Mouse (Mus musculus) lung, embryonic 15.5 days (tissue): ENCODE results near the gene Tbc1d1. TPM values are rescaled to one million over a fixed set of nuclear protein-coding genes. Genes with fewer than 3 reads are reported as not detected.

Source experiments
- ATAC-seq: fragments of 200-750 bp; cut with Nextera tagmentation; 2 replicates; pipeline ENCODE4 v1.8.0; 2017; ENCODE audit warnings: moderate number of reproducible peaks, borderline replicate concordance; ENCODE audit not compliant: low FRiP score, low TSS enrichment; ENCODE audit errors: extremely low read depth
- H3K27ac ChIP-seq: fragments of 300-500 bp; sonication (generic); 2 replicates; pipeline ENCODE4 v1.5.1; 2015; ENCODE audit warnings: moderate library complexity, mild to moderate bottlenecking, inconsistent platforms
- H3K27me3 ChIP-seq: fragments of 300-500 bp; sonication (generic); 2 replicates; pipeline ENCODE4 v1.6.1; 2015; ENCODE audit warnings: inconsistent platforms
- H3K36me3 ChIP-seq: fragments of 300-500 bp; sonication (generic); 2 replicates; pipeline ENCODE4 v1.6.1; 2015; ENCODE audit warnings: inconsistent platforms
- H3K4me1 ChIP-seq: fragments of 300-500 bp; sonication (generic); 2 replicates; pipeline ENCODE4 v1.6.1; 2015; ENCODE audit warnings: inconsistent platforms
- H3K4me2 ChIP-seq: fragments of 300-500 bp; sonication (generic); 2 replicates; pipeline ENCODE4 v1.6.1; 2015; ENCODE audit warnings: inconsistent platforms, mild to moderate bottlenecking, moderate library complexity
- H3K4me3 ChIP-seq: fragments of 300-500 bp; sonication (generic); 2 replicates; pipeline ENCODE4 v1.5.1; 2015; ENCODE audit warnings: mild to moderate bottlenecking, inconsistent platforms
- H3K9ac ChIP-seq: fragments of 300-500 bp; sonication (generic); 2 replicates; pipeline ENCODE4 v1.6.1; 2015; ENCODE audit warnings: inconsistent platforms
- H3K9me3 ChIP-seq: fragments of 300-500 bp; sonication (generic); 2 replicates; pipeline ENCODE4 v1.6.1; 2016; ENCODE audit warnings: inconsistent platforms
- WGBS: fragments of 180-500 bp; shearing (Covaris S2); methylation state at CpG from one replicate; pipeline ENCODE4 v1.1.7; 2015; 5-methylcytosine and 5-hydroxymethylcytosine counted together
- polyA plus RNA-seq: library from polyadenylated mRNA; unstranded; fragments of >200 nt; fragmentation: Nextera tagmentation; extraction: Ambion mirVana; gene quantifications from 2 replicates; pipeline ENCODE4 v1.2.1, GENCODE M21; 2015

The Tbc1d1 gene
- polyA plus RNA-seq, 1 experiment from 2014 or later: 39.8 TPM

DNA sequence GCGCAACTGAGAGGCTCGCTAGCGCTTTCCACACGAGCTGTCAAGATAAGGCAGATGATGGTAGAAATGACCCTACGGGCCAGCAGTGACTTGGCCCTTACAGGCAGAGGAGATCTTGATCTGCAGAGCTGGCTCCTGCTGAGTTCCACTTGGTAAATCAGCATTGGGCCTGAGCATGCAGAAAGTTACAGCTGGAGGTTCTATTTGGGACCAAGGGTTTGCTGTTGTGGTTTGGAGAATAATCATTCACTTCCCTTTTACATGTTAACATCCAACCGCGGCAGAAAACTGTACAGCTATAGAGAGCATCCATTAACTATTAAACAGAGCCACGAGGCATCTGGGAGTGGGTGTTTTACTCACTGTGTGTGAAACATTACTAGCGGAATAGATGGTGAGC is 111.2 kb downstream of the Tbc1d1 start:
- Histone ChIP-seq H3K27me3 (no peaks in the 10 kb centered on the region), H3K36me3 (peaks cover 7% of the 10 kb centered on the region; the same call in 1 of the 2 replicates), H3K9me3 (no peaks in the 10 kb centered on the region), H3K4me2 (no peak overlapping the region), H3K27ac (no peak overlapping the region), H3K4me1 (no peaks in the 10 kb centered on the region), H3K4me3 (no peak overlapping the region), H3K9ac (no peak overlapping the region)
- 79% methylated on average over 9 of the region's 9 CpGs for WGBS
- no peak for ATAC-seq

DNA sequence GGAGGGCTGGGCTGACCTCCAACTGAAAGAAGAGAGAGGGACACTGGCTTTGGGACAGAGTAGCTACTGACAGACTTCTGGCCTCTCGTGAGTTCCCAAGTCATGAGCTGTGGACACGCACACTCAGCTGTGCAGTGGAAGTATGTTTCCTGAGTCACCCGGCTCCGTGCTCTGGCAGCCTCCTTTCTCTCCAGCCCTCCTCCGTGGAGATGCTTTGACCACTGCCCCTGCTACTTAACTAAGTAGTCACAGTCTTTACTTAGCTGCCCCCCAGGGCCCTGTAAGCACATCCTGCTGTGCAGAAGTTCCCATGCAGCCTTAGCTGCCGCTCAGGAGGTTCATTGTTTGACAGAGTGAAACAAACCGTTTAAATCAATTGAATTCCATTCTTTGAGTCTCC is 113.6 kb downstream of the Tbc1d1 start:
- Histone ChIP-seq H3K9me3 (no peaks in the 10 kb centered on the region), H3K27me3 (no peaks in the 10 kb centered on the region), H3K27ac (peak overlapping the region; percentile 46; the same call in 1 of the 2 replicates), H3K4me3 (no peak overlapping the region), H3K4me1 (no peaks in the 10 kb centered on the region), H3K36me3 (peaks cover under 1% of the 10 kb centered on the region; the same call in 1 of the 2 replicates), H3K9ac (no peak overlapping the region), H3K4me2 (no peak overlapping the region; the same call in 1 of the 2 replicates)
- 47% methylated on average over 7 of the region's 7 CpGs for WGBS
- no peak for ATAC-seq

DNA sequence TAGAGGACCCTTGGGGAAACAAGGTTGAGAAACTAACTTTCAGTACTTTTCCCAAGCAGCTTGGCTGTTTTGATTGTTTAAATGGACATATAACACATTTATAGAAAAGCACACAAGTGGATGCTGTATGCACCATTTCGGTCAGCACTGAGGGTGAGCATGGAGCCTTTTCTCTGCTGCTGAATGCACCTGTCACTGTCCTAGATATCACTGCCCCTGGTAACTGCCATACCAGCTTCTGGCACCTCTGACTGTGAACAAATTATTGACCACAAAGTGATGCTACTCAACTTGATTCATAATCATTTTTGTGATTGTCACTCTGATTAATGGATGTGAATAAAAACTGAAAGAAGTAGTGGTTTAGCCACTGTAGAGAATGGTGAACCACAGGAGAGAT is 117.4 kb downstream of the Tbc1d1 start:
- H3K4me2 ChIP-seq: no peak overlapping the region
- no peaks in the 10 kb centered on the region for H3K27me3 ChIP-seq
- H3K4me3 ChIP-seq: no peak overlapping the region
- H3K36me3 ChIP-seq: peaks cover 14% of the 10 kb centered on the region; the same call in 1 of the 2 replicates
- no peaks in the 10 kb centered on the region for H3K9me3 ChIP-seq
- ATAC-seq: no peak
- no peaks in the 10 kb centered on the region for H3K4me1 ChIP-seq
- no peak overlapping the region for H3K9ac ChIP-seq
- WGBS: 89% methylated on average over 1 of the region's 1 CpGs
- no peak overlapping the region for H3K27ac ChIP-seq

DNA sequence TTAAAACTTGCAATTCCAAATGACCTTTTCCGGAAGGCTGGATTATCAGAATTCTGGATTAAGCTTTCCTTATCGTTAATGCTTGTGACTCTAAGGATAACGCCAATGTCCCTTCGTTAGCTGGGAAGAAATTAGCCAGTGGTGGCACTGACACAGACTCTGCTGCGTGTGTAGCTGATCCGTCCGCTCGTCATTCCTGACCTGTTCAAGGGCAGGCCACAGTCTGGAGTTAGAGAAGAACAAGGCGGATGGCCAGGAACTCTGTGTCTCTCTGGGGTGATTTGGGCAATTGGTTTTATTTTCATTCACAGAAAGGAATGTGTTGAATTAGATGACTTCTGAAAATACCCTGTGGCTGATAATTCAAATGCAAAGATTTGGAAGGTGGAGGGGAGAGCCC is 118.2 kb downstream of the Tbc1d1 start:
- Histone ChIP-seq H3K36me3 (peaks cover 20% of the 10 kb centered on the region), H3K4me2 (no peak overlapping the region), H3K27me3 (no peaks in the 10 kb centered on the region), H3K27ac (no peak overlapping the region), H3K4me3 (no peak overlapping the region), H3K9ac (no peak overlapping the region), H3K9me3 (no peaks in the 10 kb centered on the region), H3K4me1 (no peaks in the 10 kb centered on the region)
- WGBS: 84% methylated on average over 9 of the region's 9 CpGs
- ATAC-seq: no peak

DNA sequence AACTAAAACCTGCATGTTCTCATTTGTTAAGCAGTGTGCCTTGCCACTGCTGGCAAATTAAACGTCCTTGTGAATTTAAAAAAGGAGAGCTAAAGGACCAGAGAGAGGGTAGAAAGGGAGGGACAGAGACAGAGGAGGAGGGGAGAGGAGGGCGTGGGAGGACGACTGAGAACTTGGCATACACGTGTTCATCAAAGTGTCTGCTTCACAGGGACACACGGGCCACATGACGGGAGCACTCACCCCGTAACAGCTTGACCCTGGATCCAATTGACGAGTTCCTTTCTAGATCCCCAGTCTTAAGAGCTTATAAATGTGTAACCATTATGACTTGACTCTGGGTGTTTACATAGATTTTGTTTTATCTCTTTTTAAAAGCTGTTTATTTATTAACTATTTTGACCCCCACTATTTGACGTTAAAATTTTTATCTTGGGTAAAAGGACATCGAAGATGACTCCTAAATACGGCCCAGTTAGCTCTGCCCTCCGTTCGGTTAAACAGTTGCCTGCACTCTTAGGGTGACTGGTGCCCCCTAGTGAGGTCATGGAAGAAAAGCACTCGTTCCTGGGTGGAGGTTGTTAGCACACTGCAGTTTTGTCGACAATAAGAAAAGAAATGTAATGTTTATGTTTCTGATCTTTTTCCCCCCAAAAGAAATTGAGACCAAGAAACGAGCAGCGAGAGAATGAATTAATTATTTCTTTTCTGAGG is 118.8 kb downstream of the Tbc1d1 start:
- Histone ChIP-seq H3K9ac (no peak overlapping the region), H3K27ac (no peak overlapping the region), H3K4me3 (no peak overlapping the region), H3K4me2 (no peak overlapping the region), H3K4me1 (no peaks in the 10 kb centered on the region), H3K27me3 (no peaks in the 10 kb centered on the region), H3K36me3 (peaks cover 26% of the 10 kb centered on the region), H3K9me3 (no peaks in the 10 kb centered on the region)
- no peak for ATAC-seq
- WGBS: 28% methylated on average over 17 of the region's 17 CpGs

DNA sequence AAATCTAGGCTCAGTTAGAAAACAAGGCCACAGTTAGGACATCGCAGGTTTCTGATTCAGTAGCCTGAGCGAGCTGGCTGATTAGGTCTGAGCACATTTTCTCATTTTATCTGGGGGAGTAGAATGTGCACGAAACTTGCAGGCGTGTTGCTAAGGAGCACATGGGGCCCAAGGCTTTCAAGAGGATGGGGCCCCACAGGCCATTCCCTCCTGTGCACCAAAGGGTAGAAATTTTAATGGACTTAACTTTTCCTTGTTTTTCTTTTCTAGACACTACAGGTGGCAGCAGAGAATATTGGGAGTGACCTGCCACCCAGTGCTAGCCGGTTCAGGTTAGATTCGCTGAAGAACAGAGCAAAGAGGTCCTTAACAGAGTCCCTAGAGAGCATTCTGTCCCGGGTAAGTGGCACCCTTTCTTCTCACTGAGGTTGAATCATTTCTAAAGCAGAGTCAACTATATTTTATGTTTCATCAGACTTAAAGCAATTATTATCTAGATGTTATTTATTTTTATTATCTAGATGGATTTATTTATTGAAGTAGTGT is 121.6 kb downstream of the Tbc1d1 start:
- no peak for ATAC-seq
- Histone ChIP-seq H3K4me2 (no peak overlapping the region), H3K9me3 (no peaks in the 10 kb centered on the region), H3K9ac (no peak overlapping the region), H3K4me3 (no peak overlapping the region), H3K27ac (no peak overlapping the region), H3K36me3 (peaks cover 48% of the 10 kb centered on the region), H3K27me3 (no peaks in the 10 kb centered on the region), H3K4me1 (no peaks in the 10 kb centered on the region)
- 71% methylated on average over 7 of the region's 7 CpGs for WGBS

DNA sequence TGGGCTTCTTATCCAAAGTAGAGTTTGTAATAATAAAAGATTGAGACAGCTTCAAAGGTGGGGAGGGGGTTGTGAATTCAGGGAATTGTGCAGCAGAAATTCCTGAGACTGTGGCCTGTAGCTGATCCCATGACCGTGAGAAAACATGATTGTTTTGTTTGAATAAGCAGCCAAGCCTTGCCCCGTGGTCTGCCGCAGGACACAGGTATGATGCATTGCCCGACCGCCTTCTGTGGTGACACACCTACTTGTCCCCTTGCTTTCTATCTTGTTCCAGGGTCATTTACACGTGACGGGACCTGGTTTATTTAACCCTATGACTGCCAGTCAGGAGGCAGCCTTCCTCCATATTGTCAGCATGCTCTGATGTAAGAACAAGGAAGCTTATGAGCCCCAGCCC is 123.6 kb downstream of the Tbc1d1 start:
- Histone ChIP-seq H3K27me3 (no peaks in the 10 kb centered on the region), H3K36me3 (peaks cover 52% of the 10 kb centered on the region), H3K9ac (no peak overlapping the region), H3K4me1 (no peaks in the 10 kb centered on the region), H3K4me3 (no peak overlapping the region), H3K9me3 (no peaks in the 10 kb centered on the region), H3K27ac (no peak overlapping the region), H3K4me2 (no peak overlapping the region)
- ATAC-seq: no peak
- 44% methylated on average over 7 of the region's 7 CpGs for WGBS

DNA sequence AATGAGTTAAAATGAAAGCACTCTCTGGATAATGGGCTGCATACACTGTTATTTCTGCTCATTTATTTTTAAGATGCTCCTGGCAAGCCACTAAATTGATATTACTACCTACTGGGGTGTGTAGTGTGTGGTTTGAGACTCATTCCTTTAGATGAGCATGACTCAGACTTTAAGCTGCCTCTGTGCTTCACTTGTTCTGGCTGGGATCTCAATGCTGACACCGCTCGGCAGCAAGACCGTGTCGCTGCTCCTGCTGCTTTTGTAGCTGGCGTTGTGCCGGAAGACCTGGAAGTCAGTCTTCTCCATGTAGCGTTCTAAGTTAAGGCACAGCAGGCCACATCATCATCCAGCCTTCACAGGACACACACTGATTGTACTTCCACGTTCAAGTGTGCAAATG is 124.1 kb downstream of the Tbc1d1 start:
- Histone ChIP-seq H3K4me2 (no peak overlapping the region), H3K36me3 (peaks cover 52% of the 10 kb centered on the region), H3K27ac (no peak overlapping the region), H3K9ac (no peak overlapping the region), H3K27me3 (no peaks in the 10 kb centered on the region), H3K4me1 (no peaks in the 10 kb centered on the region), H3K9me3 (no peaks in the 10 kb centered on the region), H3K4me3 (no peak overlapping the region)
- WGBS: 87% methylated on average over 8 of the region's 8 CpGs
- ATAC-seq: no peak

DNA sequence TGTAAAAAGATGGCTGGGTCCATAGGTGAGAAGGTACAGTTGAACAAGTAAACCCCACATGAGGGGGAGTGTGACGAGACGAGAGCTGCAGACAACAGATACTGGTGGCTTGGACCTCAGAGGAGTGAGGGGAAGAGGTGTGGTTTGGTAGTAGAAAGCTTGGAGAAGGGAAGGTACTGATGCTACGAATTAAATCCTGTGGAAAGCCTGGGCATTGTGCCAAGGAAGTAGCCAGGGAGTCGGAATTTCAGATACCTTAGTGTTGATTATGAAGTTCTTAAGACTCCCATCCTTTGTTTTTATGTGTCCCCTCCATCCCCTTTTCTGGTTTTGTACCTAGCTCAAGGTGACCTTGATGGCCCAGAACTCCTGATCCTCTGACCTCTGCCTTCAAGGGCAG is 124.5 kb downstream of the Tbc1d1 start:
- H3K27ac ChIP-seq: no peak overlapping the region
- H3K9me3 ChIP-seq: no peaks in the 10 kb centered on the region
- peaks cover 50% of the 10 kb centered on the region for H3K36me3 ChIP-seq
- H3K4me1 ChIP-seq: no peaks in the 10 kb centered on the region
- no peak for ATAC-seq
- no peak overlapping the region for H3K4me3 ChIP-seq
- no peak overlapping the region for H3K4me2 ChIP-seq
- WGBS: 42% methylated on average over 4 of the region's 4 CpGs
- no peak overlapping the region for H3K9ac ChIP-seq
- H3K27me3 ChIP-seq: no peaks in the 10 kb centered on the region

DNA sequence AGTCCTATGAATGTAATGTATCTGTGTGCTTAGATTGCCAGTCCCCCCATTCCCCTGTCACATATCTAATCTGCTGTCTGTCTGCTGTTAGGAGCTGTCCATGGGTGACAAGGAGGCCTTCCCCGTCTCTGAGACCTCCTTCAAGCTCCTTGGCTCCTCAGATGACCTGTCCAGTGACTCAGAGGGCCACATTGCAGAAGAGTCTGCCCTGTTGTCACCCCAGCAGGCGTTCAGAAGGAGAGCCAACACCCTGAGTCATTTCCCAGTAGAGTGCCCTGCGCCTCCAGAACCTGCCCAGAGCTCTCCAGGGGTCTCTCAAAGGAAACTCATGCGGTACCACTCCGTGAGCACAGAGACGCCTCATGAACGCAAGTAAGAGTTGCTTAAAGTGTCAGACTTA is 125.6 kb downstream of the Tbc1d1 start:
- whole genome bisulfite sequencing: 90% methylated on average over 7 of the region's 7 CpGs
- no peak overlapping the region for H3K4me2 ChIP-seq
- H3K27me3 ChIP-seq: no peaks in the 10 kb centered on the region
- peaks cover 52% of the 10 kb centered on the region for H3K36me3 ChIP-seq
- no peak overlapping the region for H3K4me3 ChIP-seq
- no peaks in the 10 kb centered on the region for H3K9me3 ChIP-seq
- no peak for ATAC-seq
- no peak overlapping the region for H3K27ac ChIP-seq
- H3K4me1 ChIP-seq: no peaks in the 10 kb centered on the region
- no peak overlapping the region for H3K9ac ChIP-seq

DNA sequence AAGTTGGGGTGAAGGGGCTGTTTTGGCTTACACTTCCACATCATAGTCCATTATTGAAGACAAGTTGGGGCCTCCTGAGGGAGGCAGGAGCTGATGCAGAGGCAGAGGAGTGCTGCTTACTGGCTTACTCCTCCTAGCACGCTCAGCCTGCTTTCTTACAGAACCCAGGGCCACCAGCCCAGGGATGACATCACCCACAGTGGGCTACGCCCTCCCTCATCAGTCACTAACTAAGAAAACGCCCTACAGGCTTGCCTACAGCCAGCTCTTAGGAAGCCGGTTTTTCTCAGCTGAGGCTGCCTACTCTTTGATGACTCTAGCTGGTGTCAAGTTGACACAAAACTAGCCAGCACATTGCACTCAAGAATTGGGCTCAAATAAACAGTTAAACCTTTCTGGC is 126.5 kb downstream of the Tbc1d1 start:
- H3K9ac ChIP-seq: no peak overlapping the region
- no peak overlapping the region for H3K27ac ChIP-seq
- H3K36me3 ChIP-seq: peaks cover 60% of the 10 kb centered on the region
- H3K4me3 ChIP-seq: no peak overlapping the region
- H3K4me2 ChIP-seq: no peak overlapping the region
- no peak for ATAC-seq
- WGBS: 59% methylated on average over 4 of the region's 4 CpGs
- H3K9me3 ChIP-seq: no peaks in the 10 kb centered on the region
- no peaks in the 10 kb centered on the region for H3K27me3 ChIP-seq
- no peaks in the 10 kb centered on the region for H3K4me1 ChIP-seq

DNA sequence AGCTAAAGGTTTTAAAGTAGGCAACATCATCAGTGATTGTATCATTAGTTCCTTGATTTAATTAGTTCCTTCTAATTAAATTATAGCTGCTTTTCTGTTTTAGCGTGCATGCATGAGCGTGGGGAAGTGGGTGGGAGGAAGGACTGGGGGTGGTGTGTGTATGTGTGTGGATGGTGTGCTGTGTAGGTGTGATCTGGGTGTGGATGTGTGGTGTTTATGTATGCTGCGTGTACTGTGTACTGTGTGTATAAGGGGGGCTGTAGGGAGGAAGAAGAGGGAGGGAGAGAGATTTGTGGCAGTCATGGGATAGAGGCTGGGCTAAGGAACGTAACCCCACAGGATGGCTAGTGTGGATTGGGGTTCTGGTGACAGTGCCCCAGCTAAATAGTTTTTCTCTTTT is 129.2 kb downstream of the Tbc1d1 start:
- H3K27me3 ChIP-seq: no peaks in the 10 kb centered on the region
- H3K9ac ChIP-seq: no peak overlapping the region
- H3K36me3 ChIP-seq: peaks cover 44% of the 10 kb centered on the region
- H3K27ac ChIP-seq: no peak overlapping the region
- ATAC-seq: no peak
- H3K9me3 ChIP-seq: no peaks in the 10 kb centered on the region
- 85% methylated on average over 4 of the region's 4 CpGs for WGBS
- H3K4me1 ChIP-seq: peaks cover 4% of the 10 kb centered on the region; the same call in 1 of the 2 replicates
- no peak overlapping the region for H3K4me3 ChIP-seq
- no peak overlapping the region for H3K4me2 ChIP-seq
